Mouse (Mus musculus): Measurements from ENCODE around the gene Cfap299. TPM values are rescaled to one million over a fixed set of nuclear protein-coding genes. Genes with fewer than 3 reads are reported as not detected.
"Not testable (repeated sequence)": the region's sequence is repeated elsewhere in the genome, so short reads cannot be mapped to it uniquely, and the experiment has no call there.

Cfap299 gene
- polyA plus RNA-seq, 1 experiment from 2014 or later, result 0.41 TPM

GRCm38 (mm10) chr5:98305673-98306072 is 23.4 kb upstream of the Cfap299 start:
- no peak for ATAC-seq (ENCODE audit: insufficient number of reproducible peaks, insufficient read depth, low FRiP score, low read depth)
- 67% methylated on average over 4 of the region's 4 CpGs for WGBS
- no peak overlapping the region for H3K27ac ChIP-seq (replicated peaks in 1 of 2; ENCODE audit: control insufficient read depth in 1 of 2, insufficient read depth in 1 of 2, low read depth in 2 of 2, low read length in 2 of 2)
- no peaks in the 10 kb centered on the region for H3K36me3 ChIP-seq (ENCODE audit: control insufficient read depth, insufficient read depth, low read length)
- H3K4me3 ChIP-seq (ENCODE audit: control insufficient read depth in 1 of 2, insufficient read depth in 1 of 2, low read depth in 1 of 2, low read length in 2 of 2), result no peak overlapping the region
- no peaks in the 10 kb centered on the region for H3K9me3 ChIP-seq (ENCODE audit: control insufficient read depth, low read length)
- no peak overlapping the region for H3K4me2 ChIP-seq (ENCODE audit: low read length)
- no peaks in the 10 kb centered on the region for H3K4me1 ChIP-seq (ENCODE audit: control insufficient read depth in 2 of 2, insufficient read depth in 2 of 2, low read length in 2 of 2)
- no peaks in the 10 kb centered on the region for H3K27me3 ChIP-seq (ENCODE audit: control insufficient read depth, insufficient read depth, low read length)
- H3K9ac ChIP-seq (ENCODE audit: low read length), result no peak overlapping the region

DNA sequence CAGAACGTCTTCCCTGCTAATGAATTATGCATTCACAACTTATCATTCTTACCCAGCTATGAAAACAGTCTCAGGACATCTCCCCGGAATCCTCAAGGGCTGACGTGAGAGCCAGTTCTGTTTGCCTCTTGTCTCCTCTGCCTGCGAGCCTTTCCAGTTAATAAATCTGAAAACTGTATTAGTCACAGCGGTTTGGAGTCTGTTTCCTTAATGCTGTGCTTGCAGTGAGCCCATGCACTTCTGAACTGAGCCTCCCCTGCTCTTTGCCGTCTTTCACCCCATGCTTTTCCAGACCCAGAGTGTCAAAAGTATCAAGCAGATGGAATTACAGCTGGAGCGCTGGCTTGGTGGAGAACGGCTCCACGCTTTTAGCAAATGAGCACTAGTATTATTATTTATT is 22.6 kb upstream of the Cfap299 start:
- Histone ChIP-seq H3K9me3 (ENCODE audit: control insufficient read depth, low read length) (no peaks in the 10 kb centered on the region), H3K4me2 (ENCODE audit: low read length) (no peak overlapping the region), H3K27me3 (ENCODE audit: control insufficient read depth, insufficient read depth, low read length) (no peaks in the 10 kb centered on the region), H3K36me3 (ENCODE audit: control insufficient read depth, insufficient read depth, low read length) (no peaks in the 10 kb centered on the region), H3K27ac (replicated peaks in 1 of 2; ENCODE audit: control insufficient read depth in 1 of 2, insufficient read depth in 1 of 2, low read depth in 2 of 2, low read length in 2 of 2) (no peak overlapping the region), H3K9ac (ENCODE audit: low read length) (no peak overlapping the region), H3K4me1 (ENCODE audit: control insufficient read depth in 2 of 2, insufficient read depth in 2 of 2, low read length in 2 of 2) (no peaks in the 10 kb centered on the region), H3K4me3 (ENCODE audit: control insufficient read depth in 1 of 2, insufficient read depth in 1 of 2, low read depth in 1 of 2, low read length in 2 of 2) (no peak overlapping the region)
- 60% methylated on average over 9 of the region's 9 CpGs for WGBS
- no peak for ATAC-seq (ENCODE audit: insufficient number of reproducible peaks, insufficient read depth, low FRiP score, low read depth)

DNA sequence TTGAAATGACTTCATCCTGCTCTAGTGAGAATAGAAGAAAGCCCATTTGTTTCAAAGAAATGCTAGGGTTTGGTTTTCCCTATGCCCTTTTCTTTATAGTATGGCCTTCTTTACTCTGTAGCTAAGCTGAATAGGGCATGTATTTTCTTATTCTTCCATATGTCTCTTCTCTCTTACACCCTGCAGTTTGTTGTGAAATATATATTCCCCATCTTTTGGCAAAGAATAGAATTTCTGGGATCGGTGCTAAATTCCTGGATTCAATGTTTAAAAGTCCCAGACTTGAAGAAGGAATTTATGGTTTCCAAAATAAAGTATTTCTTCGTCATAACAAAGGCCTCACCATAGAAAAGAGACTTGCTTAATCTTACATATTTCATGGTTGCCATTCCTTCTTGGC is 2.5 kb upstream of the Cfap299 start:
- Histone ChIP-seq H3K4me2 (ENCODE audit: low read length) (no peak overlapping the region), H3K36me3 (ENCODE audit: control insufficient read depth, insufficient read depth, low read length) (no peaks in the 10 kb centered on the region), H3K4me3 (ENCODE audit: control insufficient read depth in 1 of 2, insufficient read depth in 1 of 2, low read depth in 1 of 2, low read length in 2 of 2) (no peak overlapping the region), H3K9me3 (ENCODE audit: control insufficient read depth, low read length) (no peaks in the 10 kb centered on the region), H3K9ac (ENCODE audit: low read length) (no peak overlapping the region), H3K27ac (replicated peaks in 1 of 2; ENCODE audit: control insufficient read depth in 1 of 2, insufficient read depth in 1 of 2, low read depth in 2 of 2, low read length in 2 of 2) (no peak overlapping the region), H3K27me3 (ENCODE audit: control insufficient read depth, insufficient read depth, low read length) (no peaks in the 10 kb centered on the region; the same call in 1 of the 2 replicates), H3K4me1 (ENCODE audit: control insufficient read depth in 2 of 2, insufficient read depth in 2 of 2, low read length in 2 of 2) (no peaks in the 10 kb centered on the region)
- 76% methylated on average over 2 of the region's 2 CpGs for WGBS
- ATAC-seq (ENCODE audit: insufficient number of reproducible peaks, insufficient read depth, low FRiP score, low read depth), result no peak

DNA sequence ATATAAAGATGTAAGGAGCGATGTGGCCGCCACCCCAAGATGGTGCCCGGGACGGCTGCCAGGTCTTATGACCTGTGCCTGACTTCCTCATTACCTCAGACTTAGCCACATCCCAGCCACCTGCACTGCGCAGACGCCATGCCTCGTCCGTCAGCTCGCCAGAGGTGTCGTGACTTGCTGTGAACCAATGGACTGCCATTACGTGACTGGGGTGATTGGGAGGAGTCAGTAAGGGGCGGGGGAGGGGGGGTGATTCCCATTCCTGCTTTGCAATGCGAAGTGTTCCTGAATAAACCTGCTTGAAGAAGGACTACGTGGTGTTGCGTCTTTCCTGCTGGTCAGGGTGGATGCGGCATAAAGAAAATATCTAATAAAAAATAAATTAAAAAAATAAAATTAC is 14.6 kb downstream of the Cfap299 start:
- not testable (repeated sequence) for H3K4me3 ChIP-seq (ENCODE audit: control insufficient read depth in 1 of 2, insufficient read depth in 1 of 2, low read depth in 1 of 2, low read length in 2 of 2); H3K36me3 ChIP-seq (ENCODE audit: control insufficient read depth, insufficient read depth, low read length); H3K27me3 ChIP-seq (ENCODE audit: control insufficient read depth, insufficient read depth, low read length); ATAC-seq (ENCODE audit: insufficient number of reproducible peaks, insufficient read depth, low FRiP score, low read depth); H3K27ac ChIP-seq (replicated peaks in 1 of 2; ENCODE audit: control insufficient read depth in 1 of 2, insufficient read depth in 1 of 2, low read depth in 2 of 2, low read length in 2 of 2); H3K4me2 ChIP-seq (ENCODE audit: low read length); H3K9me3 ChIP-seq (ENCODE audit: control insufficient read depth, low read length); H3K4me1 ChIP-seq (ENCODE audit: control insufficient read depth in 2 of 2, insufficient read depth in 2 of 2, low read length in 2 of 2); H3K9ac ChIP-seq (ENCODE audit: low read length)
- 85% methylated on average over 16 of the region's 16 CpGs for WGBS

DNA sequence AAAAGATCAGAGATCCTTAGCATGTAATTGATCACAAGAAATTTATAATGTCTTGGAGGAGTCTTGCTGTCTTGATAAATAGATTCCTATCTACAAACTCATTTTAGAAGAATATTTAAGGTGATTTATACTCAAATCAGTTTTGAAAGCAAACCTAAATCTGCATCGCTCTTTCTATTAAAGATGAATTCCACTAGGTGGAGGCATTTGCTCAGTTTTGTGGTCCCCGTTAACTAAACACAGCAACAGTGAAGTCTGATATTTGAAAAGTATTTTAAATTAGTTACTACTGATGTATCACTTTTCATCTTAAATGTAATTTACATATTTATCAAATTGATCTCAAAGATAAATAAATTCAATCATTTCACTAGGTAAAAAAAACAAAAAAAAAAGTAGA is 15.5 kb downstream of the Cfap299 start:
- Histone ChIP-seq H3K4me2 (ENCODE audit: low read length) (no peak overlapping the region), H3K4me3 (ENCODE audit: control insufficient read depth in 1 of 2, insufficient read depth in 1 of 2, low read depth in 1 of 2, low read length in 2 of 2) (no peak overlapping the region), H3K36me3 (ENCODE audit: control insufficient read depth, insufficient read depth, low read length) (no peaks in the 10 kb centered on the region), H3K27ac (replicated peaks in 1 of 2; ENCODE audit: control insufficient read depth in 1 of 2, insufficient read depth in 1 of 2, low read depth in 2 of 2, low read length in 2 of 2) (no peak overlapping the region), H3K9ac (ENCODE audit: low read length) (no peak overlapping the region), H3K27me3 (ENCODE audit: control insufficient read depth, insufficient read depth, low read length) (no peaks in the 10 kb centered on the region), H3K4me1 (ENCODE audit: control insufficient read depth in 2 of 2, insufficient read depth in 2 of 2, low read length in 2 of 2) (no peaks in the 10 kb centered on the region), H3K9me3 (ENCODE audit: control insufficient read depth, low read length) (no peaks in the 10 kb centered on the region)
- no peak for ATAC-seq (ENCODE audit: insufficient number of reproducible peaks, insufficient read depth, low FRiP score, low read depth)
- 68% methylated on average over 2 of the region's 2 CpGs for WGBS

- no peak overlapping the region for H3K9ac ChIP-seq (ENCODE audit: low read length)
- H3K4me3 ChIP-seq (ENCODE audit: control insufficient read depth in 1 of 2, insufficient read depth in 1 of 2, low read depth in 1 of 2, low read length in 2 of 2), result no peak overlapping the region
- no peaks in the 10 kb centered on the region for H3K4me1 ChIP-seq (ENCODE audit: control insufficient read depth in 2 of 2, insufficient read depth in 2 of 2, low read length in 2 of 2)
- no peaks in the 10 kb centered on the region for H3K9me3 ChIP-seq (ENCODE audit: control insufficient read depth, low read length)
- H3K27ac ChIP-seq (replicated peaks in 1 of 2; ENCODE audit: control insufficient read depth in 1 of 2, insufficient read depth in 1 of 2, low read depth in 2 of 2, low read length in 2 of 2), result no peak overlapping the region
- H3K36me3 ChIP-seq (ENCODE audit: control insufficient read depth, insufficient read depth, low read length), result no peaks in the 10 kb centered on the region
- WGBS, result 75% methylated on average over 7 of the region's 7 CpGs
- no peaks in the 10 kb centered on the region for H3K27me3 ChIP-seq (ENCODE audit: control insufficient read depth, insufficient read depth, low read length)
- no peak for ATAC-seq (ENCODE audit: insufficient number of reproducible peaks, insufficient read depth, low FRiP score, low read depth)
- no peak overlapping the region for H3K4me2 ChIP-seq (ENCODE audit: low read length)
Measured at GRCm38 (mm10) chr5:98346067-98346466, 17.0 kb downstream of the Cfap299 start.

DNA sequence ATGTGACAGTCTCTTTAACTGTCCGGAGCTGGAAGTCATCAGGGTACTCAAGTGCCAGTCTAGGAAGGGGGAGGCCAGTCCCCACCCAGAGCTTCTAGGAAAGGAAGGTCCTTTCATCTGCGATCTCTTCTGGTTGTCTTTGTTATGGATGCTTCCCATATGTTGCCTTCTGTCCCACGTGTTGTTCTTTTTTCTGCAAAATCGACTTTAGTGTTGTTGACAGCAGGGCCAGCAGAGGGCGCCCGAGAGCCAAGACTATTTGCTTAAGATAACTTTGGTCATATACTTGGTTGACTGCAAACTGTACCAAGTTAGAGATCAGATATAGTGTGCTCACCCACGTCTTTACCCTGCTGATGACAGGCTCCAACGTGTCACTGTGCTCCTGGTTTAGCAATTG is 19.5 kb downstream of the Cfap299 start:
- Histone ChIP-seq H3K27ac (replicated peaks in 1 of 2; ENCODE audit: control insufficient read depth in 1 of 2, insufficient read depth in 1 of 2, low read depth in 2 of 2, low read length in 2 of 2) (no peak overlapping the region), H3K9ac (ENCODE audit: low read length) (no peak overlapping the region), H3K27me3 (ENCODE audit: control insufficient read depth, insufficient read depth, low read length) (no peaks in the 10 kb centered on the region), H3K36me3 (ENCODE audit: control insufficient read depth, insufficient read depth, low read length) (no peaks in the 10 kb centered on the region), H3K4me3 (ENCODE audit: control insufficient read depth in 1 of 2, insufficient read depth in 1 of 2, low read depth in 1 of 2, low read length in 2 of 2) (no peak overlapping the region), H3K9me3 (ENCODE audit: control insufficient read depth, low read length) (no peaks in the 10 kb centered on the region), H3K4me2 (ENCODE audit: low read length) (no peak overlapping the region), H3K4me1 (ENCODE audit: control insufficient read depth in 2 of 2, insufficient read depth in 2 of 2, low read length in 2 of 2) (no peaks in the 10 kb centered on the region)
- ATAC-seq (ENCODE audit: insufficient number of reproducible peaks, insufficient read depth, low FRiP score, low read depth), result no peak
- 13% methylated on average over 8 of the region's 8 CpGs for WGBS

DNA sequence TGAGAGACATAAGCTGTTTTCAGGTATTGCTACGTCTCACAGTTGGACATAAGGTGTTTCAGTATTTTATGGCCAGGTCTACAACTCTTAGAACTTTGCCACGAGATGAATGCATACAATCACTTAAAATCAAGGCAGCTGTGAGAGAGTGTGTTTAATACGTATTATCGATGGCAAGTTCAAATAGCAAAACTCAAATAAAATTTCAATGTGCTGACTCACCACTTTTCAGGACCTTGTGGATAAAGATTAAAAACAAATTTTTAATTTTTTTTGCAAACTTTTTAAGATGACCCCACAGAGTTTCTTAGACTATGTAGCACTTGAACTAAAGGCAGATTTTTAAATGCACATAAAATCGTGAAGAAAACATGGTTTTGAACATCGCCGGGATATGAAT is 30.8 kb downstream of the Cfap299 start:
- H3K4me2 ChIP-seq (ENCODE audit: low read length), result no peak overlapping the region
- 87% methylated on average over 7 of the region's 7 CpGs for WGBS
- no peak overlapping the region for H3K4me3 ChIP-seq (ENCODE audit: control insufficient read depth in 1 of 2, insufficient read depth in 1 of 2, low read depth in 1 of 2, low read length in 2 of 2)
- no peaks in the 10 kb centered on the region for H3K36me3 ChIP-seq (ENCODE audit: control insufficient read depth, insufficient read depth, low read length)
- no peak overlapping the region for H3K27ac ChIP-seq (replicated peaks in 1 of 2; ENCODE audit: control insufficient read depth in 1 of 2, insufficient read depth in 1 of 2, low read depth in 2 of 2, low read length in 2 of 2)
- ATAC-seq (ENCODE audit: insufficient number of reproducible peaks, insufficient read depth, low FRiP score, low read depth), result no peak
- H3K9me3 ChIP-seq (ENCODE audit: control insufficient read depth, low read length), result no peaks in the 10 kb centered on the region
- H3K4me1 ChIP-seq (ENCODE audit: control insufficient read depth in 2 of 2, insufficient read depth in 2 of 2, low read length in 2 of 2), result no peaks in the 10 kb centered on the region
- H3K27me3 ChIP-seq (ENCODE audit: control insufficient read depth, insufficient read depth, low read length), result no peaks in the 10 kb centered on the region
- no peak overlapping the region for H3K9ac ChIP-seq (ENCODE audit: low read length)

Measured in heart, embryonic 14.5 days (tissue).